Mouse (Mus musculus): ENCODE data around the gene B3gnt2. TPM values are rescaled to one million over a fixed set of nuclear protein-coding genes. Genes with fewer than 3 reads are reported as not detected.

Gene B3gnt2
- 11.9 and 14.5 TPM in 2 replicates for polyA plus RNA-seq (2021; fragmentation: Nextera tagmentation)
- long read RNA-seq, experiment 1, transcript B3gnt2-202 (2 exons, 3,057 nt) = major isoform, 71 of 73 reads
- long read RNA-seq, experiment 1, partial matches to known transcripts = 0 of 73 reads
- long read RNA-seq, experiment 1, other reads (novel, unspliced or antisense) = 1 of 73 reads
- long read RNA-seq, experiment 2, transcript B3gnt2-202 (2 exons, 3,057 nt) = major isoform, 284 of 296 reads
- long read RNA-seq, experiment 2, transcript B3gnt2-201 (2 exons, 2,602 nt) = minor isoform, 6 of 296 reads
- long read RNA-seq, experiment 2, partial matches to known transcripts = 2 of 296 reads
- long read RNA-seq, experiment 2, other reads (novel, unspliced or antisense) = 4 of 296 reads

GRCm38 (mm10) chr11:22860335-22861227 is at the start of gene B3gnt2:
TSS of gene B3gnt2 (minus strand) at chr11:22860961.

Other genes starting within 250 kb of the B3gnt2 start
- gene Zrsr1, start 111.0 kb upstream of the B3gnt2 start, polyA plus RNA-seq (2021; fragmentation: Nextera tagmentation) = 4.7 and 5.7 TPM in 2 replicates
- 10.7 and 12.7 TPM in 2 replicates for gene Gm28048, start 121.1 kb upstream of the B3gnt2 start, polyA plus RNA-seq (2021; fragmentation: Nextera tagmentation)
- 144 and 172 TPM in 2 replicates for gene Commd1, start 121.4 kb upstream of the B3gnt2 start, polyA plus RNA-seq (2021; fragmentation: Nextera tagmentation)
- gene Cct4, start 129.6 kb upstream of the B3gnt2 start, polyA plus RNA-seq (2021; fragmentation: Nextera tagmentation) = 206 and 210 TPM in 2 replicates
- 4.0 and 6.5 TPM in 2 replicates for gene Fam161a, start 146.6 kb upstream of the B3gnt2 start, polyA plus RNA-seq (2021; fragmentation: Nextera tagmentation)

Data from layer of hippocampus, adult 6 months (tissue).